Mouse (Mus musculus) left cerebral cortex, adult 8-10 months (tissue): ENCODE data around the gene Bola1. TPM values are rescaled to one million over a fixed set of nuclear protein-coding genes. Genes with fewer than 3 reads are reported as not detected.

Source experiments
- DNase-seq, 2 experiments: peaks; one replicate each; pipeline ENCODE4 v3.0.0; 2022; ENCODE audit warnings: low spot score in 2 of 2
- microRNA-seq, 2 experiments: library from miRNA; unstranded; fragments of <30 nt; microRNA quantifications; one replicate each; pipeline ENCODE4 v1.2.0; 2022
- total RNA-seq, 4 experiments: library from RNA; stranded (reverse); gene quantifications; 2 replicates each; pipeline ENCODE4 v1.2.4; 2022

Bola1 gene
- total RNA-seq, 4 experiments from 2014 or later: 14.9 to 20.7 (median 18.3) TPM

- DNase-seq: no peak
These were observed 59.7 kb downstream of the Bola1 start for GRCm38 (mm10) chr3:96159820-96160219.

- DNase-seq: no peak
These were observed 64.0 kb downstream of the Bola1 start for GRCm38 (mm10) chr3:96155501-96155900.

GRCm38 (mm10) chr3:96152611-96153010 is 66.9 kb downstream of the Bola1 start:
- DNase-seq: no peak

- no peak for DNase-seq
These were observed 67.7 kb downstream of the Bola1 start for GRCm38 (mm10) chr3:96151836-96152235.

GRCm38 (mm10) chr3:96147950-96148349 is 71.6 kb downstream of the Bola1 start:
- no peak for DNase-seq

Small RNA genes lying within 50 kb of the gene (microRNA-seq; reads per million reads assigned to microRNA genes)
- 0 reads per million in 2 experiments for gene Gm44492
- 0 reads per million in 2 experiments for gene Gm47311
- gene Gm47313: 0 reads per million in 2 experiments

Other genes starting within 250 kb of the Bola1 start
- 10 to 100 TPM; 64.0 to 86.2 (median 81.6) TPM for gene Plekho1, start 223.7 kb downstream of the Bola1 start, total RNA-seq
- 10 to 100 TPM; 44.9 to 55.2 (median 50.3) TPM for gene Vps45, start 161.2 kb downstream of the Bola1 start, total RNA-seq
- gene Otud7b, start 115.2 kb downstream of the Bola1 start, total RNA-seq: 10 to 100 TPM; 33.4 to 40.7 (median 38.5) TPM
- gene Mtmr11, start 57.7 kb downstream of the Bola1 start, total RNA-seq: 1 to 10 TPM; 5.8 to 8.4 (median 6.9) TPM
- 10 to 100 TPM; 40.3 to 48.5 (median 43.0) TPM for gene Sf3b4, start 47.4 kb downstream of the Bola1 start, total RNA-seq
- gene Sv2a, start 38.6 kb downstream of the Bola1 start, total RNA-seq: 100 to 1,000 TPM; 434 to 460 (median 443) TPM
- gene Hist2h2ab, start 156 bp upstream of the Bola1 start, total RNA-seq: 10 to 100 TPM; 11.1 to 15.2 (median 14.1) TPM
- gene Hist2h2ac, start 1.2 kb upstream of the Bola1 start, total RNA-seq: 10 to 100 TPM; 26.7 to 37.7 (median 31.8) TPM
- gene Hist2h2be, start 1.4 kb upstream of the Bola1 start, total RNA-seq: 1 to 10 TPM; 4.9 to 7.1 (median 5.4) TPM
- 1 to 10 TPM; 1.1 to 4.8 (median 4.3) TPM for gene Hist2h3c2, start 19.4 kb upstream of the Bola1 start, total RNA-seq
- 100 to 1,000 TPM; 190 to 245 (median 229) TPM for gene Hist2h2aa2, start 20.6 kb upstream of the Bola1 start, total RNA-seq
- gene Hist2h2aa1, start 25.8 kb upstream of the Bola1 start, total RNA-seq: 10 to 100 TPM in 2 of 4 experiments, 1 to 10 TPM in 2; 5.2 to 28.7 (median 10.2) TPM
- not detected for gene Hist2h3c1, start 27.0 kb upstream of the Bola1 start, total RNA-seq
- 10 to 100 TPM; 27.2 to 32.5 (median 29.5) TPM for gene Hist2h4, start 43.6 kb upstream of the Bola1 start, total RNA-seq
- gene Hist2h3b, start 48.9 kb upstream of the Bola1 start, total RNA-seq: 10 to 100 TPM; 45.5 to 68.8 (median 61.8) TPM
- 100 to 1,000 TPM; 160 to 229 (median 192) TPM for gene Hist2h2bb, start 50.0 kb upstream of the Bola1 start, total RNA-seq
- 1 to 10 TPM; 1.7 to 6.5 (median 3.5) TPM for gene Fcgr1, start 74.3 kb upstream of the Bola1 start, total RNA-seq
- gene BC107364, start 232.6 kb upstream of the Bola1 start, total RNA-seq: not detected